Comparison of ENCODE assay signal across 8 mouse cellular contexts in the genomic region with DNA sequence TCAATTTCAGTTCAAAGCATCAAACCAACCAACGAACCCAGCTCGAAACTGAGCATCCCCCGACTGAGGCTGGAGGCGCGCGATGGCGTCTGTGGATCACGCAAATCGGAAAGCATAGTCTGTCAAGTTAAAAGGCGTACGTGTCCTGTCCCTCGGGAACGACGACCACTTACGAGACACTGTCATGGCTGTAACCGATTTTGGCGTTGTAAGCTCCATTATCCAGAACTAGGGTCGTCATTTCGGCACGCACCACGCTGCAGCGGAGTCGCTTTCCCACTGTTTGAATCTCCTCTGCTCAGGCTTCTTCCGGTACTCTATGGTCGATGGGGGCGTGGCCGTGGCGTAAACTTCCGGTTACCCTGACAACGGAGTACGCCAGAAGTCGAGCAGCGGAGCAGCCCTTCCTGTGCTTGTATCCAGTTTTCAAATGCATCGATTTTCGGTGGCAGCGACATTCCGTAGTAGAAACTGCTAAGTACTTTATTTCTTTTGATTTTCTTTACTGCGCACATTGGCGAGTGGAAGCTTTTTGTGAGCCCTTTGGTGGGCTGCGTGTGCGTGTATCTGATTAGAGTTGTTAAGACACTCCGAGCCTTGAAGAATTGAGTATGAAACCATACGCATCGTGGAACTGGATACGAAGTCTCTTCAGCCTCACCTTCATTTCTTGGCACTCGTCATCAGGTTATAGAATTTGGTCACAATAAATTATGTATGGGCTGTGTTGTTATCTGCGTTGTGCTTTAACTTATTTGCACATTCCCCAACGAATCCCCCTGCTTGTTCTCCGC. TPM values are rescaled to one million over a fixed set of nuclear protein-coding genes. Genes with fewer than 3 reads are reported as not detected.
DNase-seq lines count a peak whose midpoint lies in the region; ATAC-seq lines count a peak whose summit lies in the region.

A gene (minus strand): TSS at position 295 of the 794 bp plus-strand sequence.

- peak within 1 kb of the TSS; percentile 80 for H3K9ac ChIP-seq in heart, embryonic 14.5 days (ENCODE audit: low read length)
- peak within 1 kb of the TSS; percentile 78 for H3K9ac ChIP-seq in liver, embryonic 13.5 days
- peak within 1 kb of the TSS; percentile 73 for H3K9ac ChIP-seq in stomach, embryonic 16.5 days (ENCODE audit: low read length)

- peak; percentile 96 for ATAC-seq in heart, embryonic 14.5 days (ENCODE audit: insufficient number of reproducible peaks, insufficient read depth, low FRiP score, low read depth)
- ATAC-seq in liver, embryonic 13.5 days (ENCODE audit: low read depth), result peak; percentile 98
- ATAC-seq in stomach, embryonic 16.5 days (ENCODE audit: insufficient read depth, low FRiP score), result peak; percentile 97

- DNase-seq in CD4-positive, CD25-positive, alpha-beta regulatory T cell, adult 2 months (ENCODE audit: low read depth, low spot score), result peak; percentile 97
- peak; percentile 55 for DNase-seq in fat pad, adult 2 months (ENCODE audit: extremely low read depth, low read depth, low spot score)
- peak; percentile 95 for DNase-seq in kidney, postnatal 14 days
- DNase-seq in liver, embryonic 13.5 days, result peak; percentile 88
- peak; percentile 94 for DNase-seq in neural tube, embryonic 10.5 days (ENCODE audit: extremely low spot score, low spot score)

- H3K36me3 ChIP-seq in heart, embryonic 14.5 days (ENCODE audit: control insufficient read depth, insufficient read depth, low read length), result peaks cover 6% of the 10 kb centered on the region
- peaks cover 5% of the 10 kb centered on the region for H3K36me3 ChIP-seq in liver, embryonic 13.5 days
- no peaks in the 10 kb centered on the region for H3K36me3 ChIP-seq in stomach, embryonic 16.5 days (ENCODE audit: control insufficient read depth, insufficient read depth, low read length)

- H3K4me2 ChIP-seq in heart, embryonic 14.5 days (ENCODE audit: low read length), result peak within 1 kb of the TSS; percentile 77
- peak within 1 kb of the TSS; percentile 77 for H3K4me2 ChIP-seq in liver, embryonic 13.5 days
- peak within 1 kb of the TSS; percentile 88 for H3K4me2 ChIP-seq in stomach, embryonic 16.5 days (ENCODE audit: low read depth, low read length)

- peak within 1 kb of the TSS; percentile 99 for H3K4me3 ChIP-seq in brown adipose tissue, adult 24 weeks (ENCODE audit: insufficient read depth, low read depth, low read length)
- H3K4me3 ChIP-seq in heart, embryonic 14.5 days (ENCODE audit: control insufficient read depth in 1 of 2, insufficient read depth in 1 of 2, low read depth in 1 of 2, low read length in 2 of 2), result peak within 1 kb of the TSS; percentile 65 to 79
- H3K4me3 ChIP-seq in liver, embryonic 13.5 days (replicated peaks), result peak within 1 kb of the TSS; percentile 75
- peak within 1 kb of the TSS; percentile 66 for H3K4me3 ChIP-seq in stomach, embryonic 16.5 days (replicated peaks; ENCODE audit: low read length)

- peaks cover 3% of the 10 kb centered on the region; the same call in 1 of the 2 replicates for H3K4me1 ChIP-seq in brown adipose tissue, adult 24 weeks (ENCODE audit: control insufficient read depth, insufficient read depth, insufficient read length, low read length)
- H3K4me1 ChIP-seq in heart, embryonic 14.5 days (ENCODE audit: control insufficient read depth in 2 of 2, insufficient read depth in 2 of 2, low read length in 2 of 2), result peaks cover 0 to 9% of the 10 kb centered on the region in 2 experiments; a peak in 2 of 4 replicates
- H3K4me1 ChIP-seq in liver, embryonic 13.5 days (replicated peaks), result peaks cover 21% of the 10 kb centered on the region
- H3K4me1 ChIP-seq in stomach, embryonic 16.5 days (ENCODE audit: control insufficient read depth, insufficient read depth, low read length), result peaks cover 6% of the 10 kb centered on the region

- no peaks in the 10 kb centered on the region for H3K27me3 ChIP-seq in heart, embryonic 14.5 days (ENCODE audit: control insufficient read depth, insufficient read depth, low read length)
- no peaks in the 10 kb centered on the region for H3K27me3 ChIP-seq in liver, embryonic 13.5 days
- H3K27me3 ChIP-seq in stomach, embryonic 16.5 days (ENCODE audit: control insufficient read depth, insufficient read depth, low read length), result no peaks in the 10 kb centered on the region

- no peaks in the 10 kb centered on the region for H3K9me3 ChIP-seq in heart, embryonic 14.5 days (ENCODE audit: control insufficient read depth, low read length)
- no peaks in the 10 kb centered on the region for H3K9me3 ChIP-seq in liver, embryonic 13.5 days (replicated peaks)
- no peaks in the 10 kb centered on the region for H3K9me3 ChIP-seq in stomach, embryonic 16.5 days (replicated peaks; ENCODE audit: control insufficient read depth, low read length)

- WGBS in heart, embryonic 14.5 days, result under 1% methylated on average over 49 of the region's 49 CpGs
- WGBS in liver, embryonic 13.5 days (ENCODE audit: insufficient replicate concordance), result 1% methylated on average over 49 of the region's 49 CpGs
- under 1% methylated on average over 49 of the region's 49 CpGs for WGBS in stomach, embryonic 16.5 days

- H3K27ac ChIP-seq in brown adipose tissue, adult 24 weeks (replicated peaks; ENCODE audit: low read depth, low read length), result peak within 1 kb of the TSS; percentile 62
- peak within 1 kb of the TSS; percentile 5 to 57; a peak in 2 of 4 replicates for H3K27ac ChIP-seq in heart, embryonic 14.5 days (replicated peaks in 1 of 2; ENCODE audit: control insufficient read depth in 1 of 2, insufficient read depth in 1 of 2, low read depth in 2 of 2, low read length in 2 of 2)
- peak within 1 kb of the TSS; percentile 27 for H3K27ac ChIP-seq in liver, embryonic 13.5 days
- H3K27ac ChIP-seq in stomach, embryonic 16.5 days (ENCODE audit: low read length), result no peak within 1 kb of the TSS

RNA-seq across cellular contexts. Expression of the gene that starts here (rescaled TPM):
- polyA plus RNA-seq in brown adipose tissue, adult 24 weeks (2012; ENCODE audit: insufficient read depth, insufficient read length, missing spikeins), result 22.2 and 27.0 TPM in 2 replicates
- 24.0 and 27.7 TPM in 2 replicates for polyA plus RNA-seq in heart, embryonic 14.5 days (2014; fragmentation: Nextera tagmentation; extraction: Ambion mirVana)
- polyA plus RNA-seq in liver, embryonic 13.5 days (2015; fragmentation: Nextera tagmentation; extraction: Ambion mirVana), result 18.1 and 24.1 TPM in 2 replicates
- polyA plus RNA-seq in stomach, embryonic 16.5 days (2015; fragmentation: Nextera tagmentation; extraction: Ambion mirVana), result 19.2 and 30.3 TPM in 2 replicates
